Mouse (Mus musculus): ENCODE results near the gene Btnl9.
"Not testable (repeated sequence)": the region's sequence is repeated elsewhere in the genome, so short reads cannot be mapped to it uniquely, and the experiment has no call there.

GRCm38 (mm10) chr11:49194771-49195170 is 7.8 kb upstream of the Btnl9 start:
- not testable (repeated sequence) for TF ChIP-seq ZC3H11A (IDR thresholded peaks at IDR 0.05; ENCODE audit: borderline replicate concordance, low read depth, low read length); MAFK (IDR thresholded peaks at IDR 0.05; ENCODE audit: insufficient read depth, low read depth, low read length); ZNF384 (IDR thresholded peaks at IDR 0.05; ENCODE audit: low read depth, low read length); HCFC1 (IDR thresholded peaks at IDR 0.05; ENCODE audit: borderline replicate concordance, insufficient read depth, low read length); CHD2 (IDR thresholded peaks at IDR 0.05; ENCODE audit: low read depth, low read length)
